Mouse (Mus musculus) fibroblast of lung, adult 2 months (primary cell): Measurements from ENCODE around the gene Scarb1.
A peak's percentile ranks its signal among the peaks of the same experiment; 100 is the strongest.

ENCODE experiments used
- DNase-seq: peaks from one replicate; pipeline ENCODE4 v3.0.0-alpha.2; 2011; ENCODE audit warnings: low read depth

The Scarb1 gene

GRCm38 (mm10) chr5:125270587-125271130 is 70.2 kb downstream of the Scarb1 start:
- DNase-seq = peak; percentile 52

DNA sequence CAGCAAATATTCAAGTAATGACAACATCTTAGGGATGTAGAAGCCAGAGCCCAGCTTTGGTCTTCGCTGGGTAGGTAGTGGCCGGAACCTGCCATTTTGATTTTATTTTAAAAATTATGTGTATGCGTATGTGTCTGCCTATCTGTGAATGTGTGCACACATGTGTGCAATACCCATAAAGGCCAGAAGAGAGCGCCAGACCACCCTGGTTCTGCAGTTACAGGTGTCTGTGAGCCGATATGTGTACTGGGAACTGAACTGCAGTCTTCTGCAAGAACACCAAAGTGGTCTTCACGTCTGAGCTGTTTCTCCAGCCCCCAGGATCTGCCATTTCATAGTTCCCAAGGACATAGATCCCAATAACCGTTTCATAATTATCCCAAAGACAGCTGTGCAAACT is 71.1 kb downstream of the Scarb1 start:
- no peak for DNase-seq

- DNase-seq = no peak
These were observed 71.5 kb downstream of the Scarb1 start for GRCm38 (mm10) chr5:125269399-125269798.

DNA sequence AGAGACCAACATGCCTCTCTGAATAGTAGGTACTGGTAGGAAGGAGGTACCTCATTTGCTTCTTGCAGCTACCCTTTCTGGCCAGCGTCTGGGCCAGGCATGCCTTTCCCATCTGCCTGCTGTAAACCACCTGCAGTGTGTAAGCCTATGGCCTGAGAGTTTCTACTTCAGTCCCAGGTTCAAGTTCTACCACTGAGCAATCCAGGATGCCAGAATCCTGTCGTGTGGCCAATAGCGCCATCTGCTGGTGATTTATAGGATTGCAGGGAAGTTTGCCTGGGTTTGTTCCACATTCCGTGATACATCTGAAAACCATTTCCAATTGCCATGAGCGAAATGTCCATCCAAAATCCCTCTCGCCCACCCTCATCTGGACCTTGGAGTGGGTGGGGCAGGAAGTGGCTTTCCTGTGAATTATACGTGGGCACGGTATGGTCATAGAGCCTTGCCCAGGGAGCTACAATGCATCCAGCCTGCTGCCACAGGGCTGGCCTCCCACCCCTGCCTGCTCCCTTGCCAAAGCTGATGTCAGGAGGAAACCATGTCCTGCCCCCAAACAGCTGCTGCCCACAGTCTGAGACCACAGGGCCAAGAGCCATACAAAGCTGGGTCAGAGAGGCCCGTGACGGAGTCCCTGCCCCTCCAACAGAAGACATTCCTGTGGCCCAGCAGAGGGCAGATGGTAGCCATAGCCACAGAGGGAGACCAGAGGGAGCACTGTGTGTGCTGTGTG is 72.7 kb downstream of the Scarb1 start:
- DNase-seq = peak; percentile 98

DNA sequence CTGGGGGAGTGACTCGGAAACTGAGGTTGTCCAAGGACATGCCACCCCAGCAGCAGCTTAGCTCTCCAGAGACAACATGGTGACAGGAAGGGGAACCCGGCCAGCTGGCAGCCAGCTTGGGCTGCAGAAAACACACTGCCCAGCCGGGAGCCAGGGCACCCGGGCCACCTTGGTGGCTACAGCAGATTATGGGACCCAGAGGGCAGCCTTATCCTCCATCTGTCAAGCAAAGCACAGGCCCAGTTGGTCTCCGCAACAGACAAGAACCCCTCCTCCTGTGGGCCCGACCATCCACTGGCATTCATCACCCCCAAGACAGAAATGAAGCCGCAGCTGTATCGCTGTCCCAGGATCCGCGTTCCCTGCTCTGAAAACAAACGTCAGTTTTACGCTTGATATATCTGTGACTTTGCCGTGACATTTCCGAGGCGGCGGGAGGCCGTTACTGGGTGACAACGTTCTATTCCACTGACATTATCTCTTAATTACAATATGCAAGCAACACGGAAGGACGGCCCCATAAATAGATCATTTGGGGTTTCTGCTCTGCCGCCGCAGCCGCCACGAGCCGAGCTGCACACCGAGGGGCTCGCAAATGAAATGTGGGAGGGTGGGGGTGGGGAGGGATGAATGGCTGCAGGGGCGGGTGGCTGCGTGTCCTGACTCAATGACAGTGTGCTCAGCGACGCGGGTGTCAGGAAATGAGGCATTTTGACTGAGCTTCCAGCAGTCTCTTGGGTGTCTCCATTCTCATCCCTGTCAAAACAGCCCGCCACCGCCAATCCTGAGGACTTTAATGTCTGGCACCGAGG is 73.5 kb downstream of the Scarb1 start:
- DNase-seq = no peak

DNA sequence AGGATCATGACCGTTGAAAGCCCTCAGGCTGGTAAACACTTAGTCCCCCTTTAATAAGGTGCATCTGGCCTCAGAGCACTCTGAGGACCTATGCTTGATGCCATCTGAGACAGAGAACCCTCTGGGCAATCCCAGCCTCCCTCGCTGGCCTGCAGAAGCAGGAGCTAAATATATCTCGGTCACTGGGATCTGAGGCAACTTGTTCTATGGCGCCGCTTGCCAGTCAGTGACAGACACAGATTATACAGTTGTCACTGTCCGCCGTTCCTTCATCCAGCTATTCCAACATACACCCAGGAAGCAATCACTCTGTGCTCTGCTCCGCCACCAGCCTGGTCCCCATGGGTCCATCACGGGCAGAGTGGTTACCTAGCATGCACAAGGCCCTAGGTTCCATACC is 74.8 kb downstream of the Scarb1 start:
- DNase-seq = no peak

DNA sequence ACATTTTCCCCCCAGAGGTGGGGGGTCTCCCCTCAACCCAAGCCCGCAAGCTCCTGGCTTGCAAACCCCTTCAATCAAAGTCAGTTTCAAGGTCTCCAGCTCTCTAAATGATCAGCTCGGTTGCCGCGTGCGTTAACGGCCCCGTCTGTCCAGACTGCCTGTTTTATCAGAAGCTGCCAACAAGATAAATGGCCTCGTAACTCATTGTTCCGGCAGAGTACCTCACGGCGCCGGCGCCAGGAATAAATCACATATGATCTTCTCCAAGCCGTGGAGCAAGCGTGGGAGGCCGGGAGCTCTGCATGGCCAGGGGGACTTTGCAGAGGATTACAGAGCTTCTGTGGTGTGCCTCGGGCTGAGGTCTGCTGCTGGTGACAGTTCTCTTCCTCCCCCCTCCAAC is 76.2 kb downstream of the Scarb1 start:
- no peak for DNase-seq

- DNase-seq = no peak
These were observed 78.3 kb downstream of the Scarb1 start for GRCm38 (mm10) chr5:125262578-125262977.

DNA sequence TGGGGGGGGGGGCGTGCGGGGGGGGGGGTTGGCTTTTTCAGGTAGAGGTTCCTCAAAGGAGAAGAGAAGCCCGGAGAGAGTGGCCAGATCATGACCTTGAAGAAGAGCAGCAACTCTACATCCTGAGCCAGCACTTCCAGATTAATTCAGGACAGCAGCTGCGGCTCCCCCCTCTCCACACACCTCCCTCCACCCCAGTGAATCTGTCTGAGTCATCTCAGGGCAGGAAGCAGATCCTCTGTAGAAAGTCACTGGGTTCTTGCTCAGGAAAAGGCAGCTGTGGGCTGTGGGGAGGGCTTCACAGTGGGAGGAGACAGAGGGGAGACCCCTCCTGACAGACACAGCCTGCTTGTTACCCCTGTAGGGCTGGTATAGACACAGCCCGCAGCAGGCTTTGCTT is 87.0 kb downstream of the Scarb1 start:
- DNase-seq = no peak

DNA sequence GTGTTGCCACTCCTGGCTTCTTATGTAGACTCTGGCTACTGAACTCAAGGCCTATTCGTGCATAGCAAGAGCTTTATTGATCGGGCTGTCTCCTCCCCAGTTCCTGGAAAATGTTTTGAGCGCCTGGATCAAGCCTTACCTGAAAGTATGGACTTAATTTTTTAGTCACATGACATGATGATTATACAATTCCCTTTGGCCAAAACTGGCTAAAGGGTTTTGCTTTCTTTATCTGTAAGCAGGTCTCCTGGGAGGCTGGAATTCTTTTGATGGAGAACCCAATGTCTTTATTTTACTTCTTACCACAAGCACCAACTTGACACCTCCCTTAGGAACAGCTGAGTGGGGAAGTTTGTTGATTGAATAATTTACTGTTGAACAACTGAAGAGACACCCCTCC is 87.4 kb downstream of the Scarb1 start:
- no peak for DNase-seq

DNA sequence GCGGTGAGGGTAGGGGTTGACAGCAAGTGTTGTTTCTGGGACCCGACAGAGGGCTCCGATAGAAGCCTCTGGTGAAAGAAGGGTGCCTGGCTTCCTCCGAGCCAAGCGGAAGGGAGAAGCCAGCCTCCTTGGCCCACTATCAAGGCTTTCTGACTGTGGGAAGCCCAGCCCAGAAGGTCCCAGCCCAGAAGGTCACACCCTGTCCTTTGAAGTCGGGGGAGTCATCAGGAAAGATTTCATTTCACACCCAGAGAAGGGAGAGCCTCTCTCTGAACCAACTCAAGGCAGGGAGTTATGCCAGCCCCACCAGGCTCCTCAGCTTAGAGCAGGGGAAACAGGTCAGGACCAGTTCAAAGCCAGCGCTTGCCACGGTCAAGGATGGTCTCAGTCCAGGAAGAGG is 88.2 kb downstream of the Scarb1 start:
- peak; percentile 47 for DNase-seq

GRCm38 (mm10) chr5:125251885-125252615 is 88.8 kb downstream of the Scarb1 start:
- no peak for DNase-seq

GRCm38 (mm10) chr5:125249187-125249586 is 91.7 kb downstream of the Scarb1 start:
- DNase-seq = no peak

- DNase-seq = no peak
These were observed 94.2 kb downstream of the Scarb1 start for GRCm38 (mm10) chr5:125246711-125247110.

DNA sequence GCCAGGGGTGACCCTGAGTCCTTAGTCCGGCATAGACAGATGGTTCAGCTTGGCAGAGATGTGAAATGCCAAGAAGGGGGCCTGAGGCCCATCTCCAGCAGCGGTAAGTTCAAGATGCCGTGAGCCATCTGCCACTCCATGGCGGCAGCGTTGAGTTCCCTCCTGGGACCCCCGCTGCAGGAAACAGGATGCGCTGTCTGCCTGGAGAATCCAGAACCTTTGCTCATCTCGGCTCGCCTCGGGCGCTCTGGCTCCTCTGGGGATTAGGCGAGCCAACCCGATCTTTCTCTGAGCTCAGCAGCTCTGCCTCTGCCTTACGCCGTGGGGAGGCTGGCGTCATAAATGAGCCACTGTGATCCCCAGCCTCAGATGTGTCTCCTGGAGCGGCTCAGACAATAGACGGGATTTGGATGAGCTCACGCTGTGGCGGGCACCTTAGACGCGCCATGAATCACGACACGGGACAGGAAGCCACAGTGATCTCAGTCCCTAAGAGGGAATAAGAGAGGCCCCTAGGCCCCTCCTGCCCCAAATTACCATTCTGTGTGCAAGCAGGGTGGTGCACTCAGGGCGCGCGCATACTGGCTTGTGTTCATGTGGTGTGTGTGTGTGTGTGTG is 95.3 kb downstream of the Scarb1 start:
- peak; percentile 60 for DNase-seq

- DNase-seq = no peak
These were observed 95.9 kb downstream of the Scarb1 start for GRCm38 (mm10) chr5:125244825-125245533.

- DNase-seq = no peak
These were observed 97.0 kb downstream of the Scarb1 start for GRCm38 (mm10) chr5:125243928-125244327.

DNA sequence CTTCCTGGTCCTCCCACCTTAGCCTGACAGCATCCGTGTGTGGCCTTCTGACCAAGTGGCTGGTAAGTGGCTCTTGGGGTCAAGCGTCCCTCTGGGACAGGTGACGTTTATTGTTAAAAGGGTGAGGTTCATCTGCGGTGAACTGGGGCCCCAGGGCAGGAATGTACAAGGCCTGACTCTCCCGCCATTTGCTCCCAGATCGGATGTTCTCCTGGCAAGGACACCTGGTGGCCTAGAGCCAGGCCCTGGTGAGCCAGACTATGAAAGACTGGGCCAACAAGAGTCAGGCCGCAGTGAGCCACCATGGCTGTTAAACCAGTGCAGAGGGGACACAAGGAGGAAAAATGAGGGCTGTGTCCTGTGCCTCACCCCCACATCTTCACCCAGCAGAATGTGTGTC is 98.8 kb downstream of the Scarb1 start:
- DNase-seq = peak; percentile 12

GRCm38 (mm10) chr5:125241627-125242026 is 99.3 kb downstream of the Scarb1 start:
- no peak for DNase-seq

GRCm38 (mm10) chr5:125240124-125240781 is 100.6 kb downstream of the Scarb1 start:
- no peak for DNase-seq

- peak; percentile 69 for DNase-seq
These were observed 105.0 kb downstream of the Scarb1 start for GRCm38 (mm10) chr5:125235874-125236273.
